Mouse (Mus musculus): Measurements from ENCODE around the gene Gm5796.
"Not testable (repeated sequence)": the region's sequence is repeated elsewhere in the genome, so short reads cannot be mapped to it uniquely, and the experiment has no call there.

Gm5796 gene

GRCm38 (mm10) chr14:4023641-4024040 lies at the start of gene Gm5796:
Gm5796 (plus strand) TSS chr14:4023941.
- DNase-seq: not testable (repeated sequence)

DNA sequence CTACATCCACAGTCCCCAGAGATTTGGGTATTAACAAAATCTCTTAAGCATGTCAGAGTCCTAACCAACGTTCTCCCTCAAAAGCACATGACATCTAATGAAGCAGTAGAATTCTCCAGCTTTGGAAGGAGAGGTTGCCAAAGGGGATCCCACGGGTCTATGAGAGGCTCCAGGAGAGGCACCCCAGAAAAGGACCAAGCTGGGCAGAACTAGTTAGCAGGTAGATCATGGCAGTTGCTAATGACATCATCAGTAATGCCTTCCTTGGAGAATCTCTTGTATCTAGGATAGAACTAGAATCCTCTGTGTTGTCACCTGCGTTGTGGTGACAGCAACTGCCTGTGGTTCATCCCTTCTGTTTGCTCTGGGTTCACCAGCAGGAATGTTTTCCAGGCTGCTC lies 25.6 kb upstream of the Gm5796 start, which contains the start of gene Gm3099:
Gm3099 (plus strand) TSS at position 301 of the 400 bp plus-strand sequence.
- not testable (repeated sequence) for DNase-seq

- not testable (repeated sequence) for DNase-seq
Measured at GRCm38 (mm10) chr14:4083820-4084219, 60.1 kb downstream of the Gm5796 start, which contains the start of gene Gm3115. Gm3115 (plus strand) TSS chr14:4084120.

Data from heart, adult 11 months (tissue).